Mouse (Mus musculus) CD4-positive, CD25-positive, alpha-beta regulatory T cell, adult 2 months (primary cell): ENCODE measurements around the gene Stxbp4.

ENCODE experiments used
- DNase-seq: peaks from one replicate; pipeline ENCODE4 v3.0.0-alpha.2; 2012; ENCODE audit warnings: low read depth, low spot score

The Stxbp4 gene

GRCm38 (mm10) chr11:90650231-90650885 lies 12.5 kb upstream of the Stxbp4 start:
- no peak for DNase-seq

GRCm38 (mm10) chr11:90649777-90650176 lies 11.9 kb upstream of the Stxbp4 start:
- DNase-seq, result no peak

GRCm38 (mm10) chr11:90638312-90638830 lies 487 bp upstream of the Stxbp4 start:
- no peak for DNase-seq

- DNase-seq, result no peak
Observed at GRCm38 (mm10) chr11:90634661-90635060, 3.2 kb downstream of the Stxbp4 start.

- DNase-seq, result no peak
Observed at GRCm38 (mm10) chr11:90632480-90632879, 5.4 kb downstream of the Stxbp4 start.

GRCm38 (mm10) chr11:90627751-90628150 lies 10.1 kb downstream of the Stxbp4 start:
- DNase-seq, result no peak

- no peak for DNase-seq
Observed at GRCm38 (mm10) chr11:90625174-90625573, 12.7 kb downstream of the Stxbp4 start.

GRCm38 (mm10) chr11:90623477-90623876 lies 14.4 kb downstream of the Stxbp4 start:
- DNase-seq, result peak; percentile 66

GRCm38 (mm10) chr11:90622500-90622899 lies 15.4 kb downstream of the Stxbp4 start:
- no peak for DNase-seq

GRCm38 (mm10) chr11:90622044-90622443 lies 15.8 kb downstream of the Stxbp4 start:
- no peak for DNase-seq

- DNase-seq, result peak; percentile 53
Observed at GRCm38 (mm10) chr11:90616431-90616830, 21.5 kb downstream of the Stxbp4 start.

- no peak for DNase-seq
Observed at GRCm38 (mm10) chr11:90614743-90615142, 23.1 kb downstream of the Stxbp4 start.

GRCm38 (mm10) chr11:90612118-90612517 lies 25.8 kb downstream of the Stxbp4 start:
- no peak for DNase-seq

- DNase-seq, result no peak
Observed at GRCm38 (mm10) chr11:90603066-90603465, 34.8 kb downstream of the Stxbp4 start.

GRCm38 (mm10) chr11:90595826-90596225 lies 42.1 kb downstream of the Stxbp4 start:
- no peak for DNase-seq

- DNase-seq, result no peak
Observed at GRCm38 (mm10) chr11:90590996-90591395, 46.9 kb downstream of the Stxbp4 start.

- peak; percentile 5 for DNase-seq
Observed at GRCm38 (mm10) chr11:90586203-90586602, 51.7 kb downstream of the Stxbp4 start.

GRCm38 (mm10) chr11:90585754-90586153 lies 52.1 kb downstream of the Stxbp4 start:
- DNase-seq, result no peak

GRCm38 (mm10) chr11:90577057-90577780 lies 60.7 kb downstream of the Stxbp4 start:
- no peak for DNase-seq

GRCm38 (mm10) chr11:90576282-90576972 lies 61.5 kb downstream of the Stxbp4 start:
- DNase-seq, result peak; percentile 12

GRCm38 (mm10) chr11:90575491-90576048 lies 62.3 kb downstream of the Stxbp4 start:
- DNase-seq, result peak; percentile 2

GRCm38 (mm10) chr11:90570646-90571259 lies 67.1 kb downstream of the Stxbp4 start:
- DNase-seq, result no peak
